27 mouse cellular contexts compared by ENCODE assay signal in the genomic region with DNA sequence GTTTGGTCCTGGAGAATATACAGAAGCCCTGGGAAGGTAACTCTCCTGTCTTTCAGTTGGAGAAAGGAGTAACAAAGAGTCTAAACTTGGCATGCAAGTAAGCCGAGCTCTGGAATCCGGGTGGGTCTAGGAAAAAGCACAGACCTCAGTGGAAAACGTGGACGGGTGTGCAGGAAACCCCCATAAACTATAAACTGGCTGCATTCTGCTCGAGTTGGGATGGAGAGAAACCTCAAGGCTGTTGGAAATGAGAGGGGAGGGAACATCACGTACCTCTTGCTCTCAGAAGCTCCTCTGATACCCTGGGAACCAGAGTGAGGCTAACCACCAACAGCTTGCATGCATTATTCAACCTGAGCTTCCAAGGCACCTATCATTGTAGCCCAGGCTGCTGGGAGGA. TPM values are rescaled to one million over a fixed set of nuclear protein-coding genes. Genes with fewer than 3 reads are reported as not detected.
"Had no signal": no experiment of that assay in that cellular context is flagged by ENCODE, and none has a peak within 500 bp of the region (broad histone marks: within the 10 kb centered on the region; RNA-seq: fewer than 3 reads in every experiment).

No protein-coding gene starts in this region.

- H3K9ac ChIP-seq: embryonic facial prominence, embryonic 12.5 days; embryonic facial prominence, embryonic 13.5 days; embryonic facial prominence, embryonic 15.5 days; forebrain, embryonic 12.5 days; forebrain, embryonic 13.5 days; forebrain, embryonic 15.5 days; forebrain, postnatal 0 days had no signal

- DNase-seq: cerebellum, adult 2 months; cerebellum, adult 8-10 months; cerebellum, adult 9-10 months; cerebellum, adult 9-11 months; cerebellum, postnatal 10 days; cerebellum, postnatal 14 days; cerebellum, postnatal 25 days; cerebellum, postnatal 36 days; embryo, embryonic 11 days; forebrain, postnatal 0 days; gastrocnemius, adult 2 months; gastrocnemius, postnatal 10 days; gastrocnemius, postnatal 14 days; gastrocnemius, postnatal 25 days; gastrocnemius, postnatal 36 days; heart, adult 18-20 months had no signal

- H3K4me3 ChIP-seq: embryonic facial prominence, embryonic 10.5 days; embryonic facial prominence, embryonic 12.5 days; embryonic facial prominence, embryonic 13.5 days; embryonic facial prominence, embryonic 15.5 days; erythroblast, embryonic 14.5 days; forebrain, embryonic 10.5 days; forebrain, embryonic 12.5 days; forebrain, embryonic 13.5 days; forebrain, embryonic 15.5 days; gastrocnemius, adult 2 months had no signal

- H3K9me3 ChIP-seq: embryonic facial prominence, embryonic 10.5 days; embryonic facial prominence, embryonic 12.5 days; embryonic facial prominence, embryonic 13.5 days; embryonic facial prominence, embryonic 15.5 days; forebrain, embryonic 10.5 days; forebrain, embryonic 12.5 days; forebrain, embryonic 13.5 days; forebrain, embryonic 15.5 days had no signal

- H3K27ac ChIP-seq: embryonic facial prominence, embryonic 10.5 days; embryonic facial prominence, embryonic 12.5 days; embryonic facial prominence, embryonic 13.5 days; forebrain, embryonic 10.5 days; forebrain, embryonic 12.5 days; forebrain, embryonic 13.5 days; forebrain, embryonic 15.5 days; gastrocnemius, adult 2 months had no signal

- H3K4me2 ChIP-seq: embryonic facial prominence, embryonic 12.5 days; embryonic facial prominence, embryonic 13.5 days; embryonic facial prominence, embryonic 15.5 days; forebrain, embryonic 12.5 days; forebrain, embryonic 13.5 days; forebrain, embryonic 15.5 days had no signal

- H3K27me3 ChIP-seq: embryonic facial prominence, embryonic 12.5 days; embryonic facial prominence, embryonic 13.5 days; embryonic facial prominence, embryonic 15.5 days; forebrain, embryonic 13.5 days; forebrain, embryonic 15.5 days had no signal

- ATAC-seq: forebrain, embryonic 13.5 days; forebrain, embryonic 14.5 days; forebrain, embryonic 15.5 days; forebrain, embryonic 16.5 days; forebrain, postnatal 0 days had no signal

- H3K36me3 ChIP-seq: embryonic facial prominence, embryonic 10.5 days; embryonic facial prominence, embryonic 12.5 days; embryonic facial prominence, embryonic 13.5 days; embryonic facial prominence, embryonic 15.5 days; forebrain, embryonic 10.5 days; forebrain, embryonic 12.5 days; forebrain, embryonic 15.5 days had no signal

- H3K4me1 ChIP-seq: embryonic facial prominence, embryonic 12.5 days; embryonic facial prominence, embryonic 13.5 days; embryonic facial prominence, embryonic 15.5 days; forebrain, embryonic 12.5 days; forebrain, embryonic 13.5 days; forebrain, embryonic 15.5 days had no signal

RNA-seq across cellular contexts. Expression of gene Kcnj15, which starts 12.3 kb away (rescaled TPM):
- polyA plus RNA-seq: cerebellum, adult 2 months; forebrain, embryonic 16.5 days had no signal
